Mouse (Mus musculus) liver, embryonic 16.5 days (tissue): ENCODE measurements around the gene Rph3al. TPM values are rescaled to one million over a fixed set of nuclear protein-coding genes. Genes with fewer than 3 reads are reported as not detected.

Source experiments
- ATAC-seq: fragments of 200-750 bp; cut with Nextera tagmentation; 2 replicates; pipeline ENCODE4 v1.8.0; 2017; ENCODE audit warnings: low read depth, mild to moderate bottlenecking, moderate number of reproducible peaks, moderate library complexity
- H3K27ac ChIP-seq: fragments of 300-500 bp; sonication (generic); 2 replicates; pipeline ENCODE4 v1.5.1; 2014; ENCODE audit warnings: mild to moderate bottlenecking, low read length
- H3K27me3 ChIP-seq: fragments of 300-500 bp; sonication (generic); 2 replicates; pipeline ENCODE4 v1.6.1; 2014; ENCODE audit warnings: low read depth, low read length, mixed read lengths; ENCODE audit not compliant: control insufficient read depth, insufficient read depth
- H3K36me3 ChIP-seq: fragments of 300-500 bp; sonication (generic); 2 replicates; pipeline ENCODE4 v1.6.1; 2014; ENCODE audit warnings: mild to moderate bottlenecking; ENCODE audit not compliant: control insufficient read depth, insufficient read depth
- H3K4me1 ChIP-seq: fragments of 300-500 bp; sonication (generic); 2 replicates; pipeline ENCODE4 v1.6.1; 2014; ENCODE audit warnings: low read depth, low read length, mixed read lengths; ENCODE audit not compliant: control insufficient read depth
- H3K4me2 ChIP-seq: fragments of 300-500 bp; sonication (generic); 2 replicates; pipeline ENCODE4 v1.6.1; 2014; ENCODE audit warnings: low read depth, low read length, mixed read lengths
- H3K4me3 ChIP-seq: fragments of 300-500 bp; sonication (generic); 2 replicates; pipeline ENCODE4 v1.5.1; 2014; ENCODE audit warnings: low read depth, mild to moderate bottlenecking, low read length
- H3K9ac ChIP-seq: fragments of 300-500 bp; sonication (generic); 2 replicates; pipeline ENCODE4 v1.6.1; 2014; ENCODE audit warnings: low read depth, low read length
- H3K9me3 ChIP-seq: fragments of 300-500 bp; sonication (generic); replicated peaks from 2 replicates; pipeline ENCODE4 v1.6.1; 2016; ENCODE audit warnings: low read length; ENCODE audit not compliant: control insufficient read depth
- WGBS: fragments of 180-500 bp; shearing (Covaris S2); extraction: QIAGEN DNeasy Blood & Tissue Kit; methylation state at CpG from one replicate; pipeline ENCODE4 v1.1.7; 2014; ENCODE audit not compliant: insufficient replicate concordance; 5-methylcytosine and 5-hydroxymethylcytosine counted together
- polyA plus RNA-seq: library from polyadenylated mRNA; unstranded; fragments of >200 nt; fragmentation: Nextera tagmentation; extraction: Ambion mirVana; gene quantifications from 2 replicates; pipeline ENCODE4 v1.2.1, GENCODE M21; 2015

Rph3al gene
- polyA plus RNA-seq, 1 experiment from 2014 or later, result 0.94 TPM

DNA sequence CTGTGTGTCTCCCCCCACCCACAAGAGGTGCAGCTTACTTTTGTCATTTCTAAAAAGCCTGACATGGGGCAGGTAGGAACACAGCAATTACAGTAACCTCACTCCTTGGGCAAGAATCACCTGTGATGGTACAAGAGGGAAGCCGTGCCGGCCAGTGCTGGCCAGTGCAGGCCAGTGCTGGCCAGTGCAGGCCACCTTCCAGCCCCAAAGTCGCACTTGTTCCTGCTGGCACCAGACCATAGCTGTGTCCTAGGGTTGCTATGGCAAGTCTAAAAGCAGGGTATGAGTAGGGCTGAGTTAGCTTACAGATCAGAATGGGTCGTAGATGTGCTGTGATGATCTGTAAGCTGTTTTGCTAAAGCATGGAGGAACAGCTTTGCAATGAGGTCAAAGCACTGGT is 15.5 kb downstream of the Rph3al start:
- no peaks in the 10 kb centered on the region for H3K27me3 ChIP-seq
- no peak overlapping the region for H3K4me3 ChIP-seq
- no peak overlapping the region for H3K4me2 ChIP-seq
- 71% methylated on average over 4 of the region's 4 CpGs for WGBS
- peaks cover 16% of the 10 kb centered on the region for H3K4me1 ChIP-seq
- H3K27ac ChIP-seq, result no peak overlapping the region
- H3K36me3 ChIP-seq, result no peaks in the 10 kb centered on the region
- H3K9me3 ChIP-seq, result no peaks in the 10 kb centered on the region
- no peak overlapping the region for H3K9ac ChIP-seq
- no peak for ATAC-seq

DNA sequence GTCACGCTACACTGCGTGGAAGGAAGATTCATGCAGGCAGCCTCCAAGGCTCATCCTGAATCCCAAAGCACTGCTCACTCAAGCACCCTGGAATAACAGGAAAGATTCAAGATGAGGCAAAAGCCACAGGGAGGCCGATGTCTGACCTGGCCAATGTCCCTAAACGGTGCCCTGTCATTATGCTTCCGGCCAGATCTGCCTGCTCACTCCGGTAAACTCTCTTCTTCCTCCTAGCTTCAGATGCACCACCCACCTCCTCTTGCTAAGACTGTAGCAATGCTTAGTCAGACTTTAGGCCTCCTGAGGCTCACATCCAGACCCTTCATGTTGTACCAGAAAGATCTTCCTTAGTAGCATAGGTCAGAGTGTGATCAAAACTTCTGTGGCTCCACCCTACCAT is 19.1 kb downstream of the Rph3al start:
- Histone ChIP-seq H3K27ac (no peak overlapping the region), H3K4me2 (no peak overlapping the region), H3K9me3 (no peaks in the 10 kb centered on the region), H3K36me3 (no peaks in the 10 kb centered on the region), H3K27me3 (no peaks in the 10 kb centered on the region), H3K4me1 (no peaks in the 10 kb centered on the region), H3K9ac (no peak overlapping the region), H3K4me3 (no peak overlapping the region)
- 65% methylated on average over 6 of the region's 6 CpGs for WGBS
- no peak for ATAC-seq

DNA sequence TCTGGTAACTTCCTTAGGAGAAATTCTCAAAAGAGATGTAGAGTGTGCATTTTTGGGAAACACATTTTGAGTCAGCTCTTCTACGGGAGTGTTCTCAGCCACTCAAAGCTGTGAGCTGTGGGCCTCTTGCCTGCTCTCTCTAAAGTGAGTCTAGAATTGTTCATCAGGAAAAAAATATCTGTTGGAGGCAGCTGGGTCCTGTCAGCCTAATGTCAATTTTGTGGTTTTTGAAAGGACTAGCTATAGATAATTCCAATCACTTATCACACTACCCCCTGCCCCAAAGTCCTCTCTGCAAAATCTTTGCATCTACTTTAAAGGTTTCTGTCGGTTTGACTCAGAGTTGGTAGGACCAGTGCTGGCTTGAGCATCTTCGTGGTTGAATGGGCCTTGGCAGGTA is 20.9 kb downstream of the Rph3al start:
- H3K27ac ChIP-seq, result no peak overlapping the region
- 28% methylated on average over 3 of the region's 3 CpGs for WGBS
- H3K4me2 ChIP-seq, result no peak overlapping the region
- no peaks in the 10 kb centered on the region for H3K36me3 ChIP-seq
- H3K27me3 ChIP-seq, result no peaks in the 10 kb centered on the region
- no peak for ATAC-seq
- no peaks in the 10 kb centered on the region for H3K4me1 ChIP-seq
- H3K9ac ChIP-seq, result no peak overlapping the region
- no peak overlapping the region for H3K4me3 ChIP-seq
- no peaks in the 10 kb centered on the region for H3K9me3 ChIP-seq

DNA sequence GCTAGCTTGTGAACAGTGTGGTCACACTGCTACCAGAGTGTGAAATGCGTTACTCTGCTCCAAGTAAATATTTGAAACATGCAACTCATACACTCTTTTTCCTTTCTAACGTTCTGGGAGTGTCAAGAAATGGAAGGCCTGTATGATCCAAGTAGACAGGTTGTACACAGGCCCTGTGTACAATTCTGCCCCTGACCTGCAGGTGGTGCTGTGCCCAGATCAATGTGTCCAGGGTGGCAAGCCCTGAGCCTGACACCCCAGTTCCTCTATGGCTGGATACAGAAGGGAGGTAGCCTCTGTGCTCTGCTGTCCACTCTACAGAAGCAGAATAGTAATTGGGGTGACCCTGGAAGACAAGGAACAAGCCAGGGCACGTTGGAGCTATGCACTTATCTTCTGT is 24.3 kb downstream of the Rph3al start:
- ATAC-seq, result no peak
- H3K27me3 ChIP-seq, result no peaks in the 10 kb centered on the region
- no peaks in the 10 kb centered on the region for H3K36me3 ChIP-seq
- H3K4me2 ChIP-seq, result no peak overlapping the region
- WGBS, result 36% methylated on average over 3 of the region's 3 CpGs
- no peaks in the 10 kb centered on the region for H3K4me1 ChIP-seq
- no peaks in the 10 kb centered on the region for H3K9me3 ChIP-seq
- H3K9ac ChIP-seq, result no peak overlapping the region
- H3K4me3 ChIP-seq, result no peak overlapping the region
- no peak overlapping the region for H3K27ac ChIP-seq

DNA sequence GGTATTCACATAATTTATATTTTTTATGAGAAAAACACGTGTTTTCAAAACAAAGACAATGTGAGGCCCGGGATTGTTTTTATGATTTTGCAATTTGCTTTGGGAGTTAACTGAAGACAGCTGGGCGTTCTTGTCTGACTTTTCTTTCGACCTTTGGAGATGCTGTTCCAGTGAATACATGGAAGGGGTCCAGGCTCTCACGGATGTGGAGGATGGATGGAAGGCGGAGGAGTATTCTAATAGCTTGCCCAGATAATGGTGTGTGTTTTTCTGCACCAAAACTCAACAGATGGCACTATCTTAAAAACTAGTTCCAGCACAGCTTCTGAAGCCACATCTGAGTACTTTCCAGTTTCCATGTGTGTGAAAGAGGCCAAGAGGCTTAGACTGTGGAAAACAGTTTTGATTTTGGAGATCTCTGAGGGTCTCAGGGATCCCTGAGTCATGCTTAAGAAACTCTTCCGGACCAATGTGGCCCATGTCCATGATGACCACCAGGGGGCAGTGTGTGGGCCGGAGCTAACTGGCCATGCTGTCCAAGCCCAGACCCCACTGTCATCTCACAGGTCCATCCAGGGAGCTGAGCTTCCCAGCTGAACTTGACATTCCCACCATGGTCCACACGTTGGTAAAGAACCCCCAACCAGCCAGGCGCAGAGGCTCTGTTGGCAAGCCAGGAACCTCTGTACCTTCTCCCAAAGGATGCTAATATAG is 25.1 kb downstream of the Rph3al start:
- ATAC-seq, result no peak
- WGBS, result 39% methylated on average over 10 of the region's 10 CpGs

DNA sequence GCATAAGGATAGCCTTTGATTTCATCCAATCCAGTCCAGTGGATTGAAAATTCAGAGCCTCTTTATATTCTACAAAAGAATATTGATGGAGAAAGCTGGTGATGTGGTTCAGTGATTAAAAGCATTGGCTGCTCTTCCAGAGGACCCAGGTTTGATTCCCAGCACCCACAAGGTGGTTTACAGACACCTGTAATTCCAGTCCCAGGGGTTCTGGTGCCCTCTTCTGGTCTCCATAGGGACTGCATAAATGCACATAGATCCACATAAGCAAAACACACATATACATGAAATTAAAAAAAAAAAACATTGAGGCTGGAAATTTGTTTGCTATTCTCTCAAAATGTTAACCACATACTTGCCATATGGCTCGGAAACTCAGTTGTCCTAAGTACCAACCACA is 26.3 kb downstream of the Rph3al start:
- H3K4me2 ChIP-seq, result no peak overlapping the region
- H3K9me3 ChIP-seq, result no peaks in the 10 kb centered on the region
- H3K27me3 ChIP-seq, result no peaks in the 10 kb centered on the region
- no peaks in the 10 kb centered on the region for H3K36me3 ChIP-seq
- H3K4me3 ChIP-seq, result no peak overlapping the region
- H3K9ac ChIP-seq, result no peak overlapping the region
- 64% methylated on average over 1 of the region's 1 CpGs for WGBS
- no peak overlapping the region for H3K27ac ChIP-seq
- no peaks in the 10 kb centered on the region for H3K4me1 ChIP-seq
- ATAC-seq, result no peak

More for the DNA sequence above, 25.1 kb downstream of the Rph3al start:
- Histone ChIP-seq H3K4me3 (no peak overlapping the region), H3K27ac (no peak overlapping the region), H3K9ac (no peak overlapping the region), H3K4me2 (no peak overlapping the region), H3K4me1 (no peaks in the 10 kb centered on the region), H3K36me3 (no peaks in the 10 kb centered on the region), H3K27me3 (no peaks in the 10 kb centered on the region), H3K9me3 (no peaks in the 10 kb centered on the region)

DNA sequence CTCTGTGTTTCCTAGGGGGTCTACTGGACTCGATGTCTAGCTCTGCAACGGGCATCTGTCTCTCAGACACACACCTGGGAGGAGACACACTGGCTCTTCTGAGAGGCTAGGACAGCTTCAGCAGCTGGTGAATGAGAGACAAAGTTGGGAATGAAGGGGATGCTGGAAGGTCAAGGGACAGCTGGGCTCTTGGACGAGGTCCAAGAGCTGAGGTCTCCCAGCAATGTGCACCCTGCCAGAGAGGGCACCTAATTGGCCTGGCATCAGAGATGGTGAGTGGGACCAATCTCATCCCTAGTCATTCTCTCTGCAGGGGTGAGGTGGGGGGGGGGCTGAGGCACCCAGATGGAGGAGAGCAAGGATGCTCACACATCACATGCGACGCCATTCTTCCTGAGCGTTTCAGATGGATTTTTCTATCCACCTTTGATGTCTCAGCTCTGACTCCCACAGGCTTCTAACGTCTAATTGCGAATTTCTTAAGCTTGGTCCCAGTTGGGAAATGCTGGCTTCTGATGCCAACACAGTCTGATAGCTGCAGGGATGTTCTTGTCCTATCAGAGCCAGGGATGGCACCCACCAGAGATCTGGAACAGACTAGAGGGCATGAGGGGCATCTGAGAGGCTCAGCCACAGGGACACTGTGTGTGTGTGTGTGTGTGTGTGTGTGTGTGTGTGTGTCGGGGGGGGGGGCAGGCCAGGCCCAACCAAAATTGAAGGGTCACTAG is 28.4 kb downstream of the Rph3al start:
- no peaks in the 10 kb centered on the region for H3K36me3 ChIP-seq
- no peak overlapping the region for H3K9ac ChIP-seq
- H3K9me3 ChIP-seq, result no peaks in the 10 kb centered on the region
- ATAC-seq, result no peak
- no peak overlapping the region for H3K27ac ChIP-seq
- 0 out of 2 replicates have a peak, but pooled peaks cover under 1% of the 10 kb centered on the region for H3K4me1 ChIP-seq
- WGBS, result 62% methylated on average over 9 of the region's 9 CpGs
- no peaks in the 10 kb centered on the region for H3K27me3 ChIP-seq
- H3K4me3 ChIP-seq, result no peak overlapping the region
- H3K4me2 ChIP-seq, result no peak overlapping the region

DNA sequence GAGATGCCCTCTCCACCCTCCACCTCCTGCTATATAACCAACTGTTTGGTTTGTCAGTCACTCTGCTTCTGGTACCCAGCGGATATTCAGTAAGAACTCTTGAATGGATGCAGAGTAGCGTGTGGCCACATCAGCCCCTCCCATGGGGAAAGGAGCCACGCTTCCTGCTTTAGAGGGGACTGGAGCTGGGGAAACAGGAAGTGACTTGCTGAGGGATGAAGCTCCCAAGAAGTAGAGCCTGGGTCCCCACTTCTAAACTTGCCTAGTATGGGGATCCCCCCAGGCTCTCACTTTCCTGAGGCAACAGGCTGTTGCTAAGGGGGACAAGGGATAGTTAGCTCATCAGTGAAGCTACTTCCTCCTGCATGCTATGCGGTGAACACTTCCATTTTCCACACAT is 30.8 kb downstream of the Rph3al start:
- H3K4me1 ChIP-seq, result peaks cover 6% of the 10 kb centered on the region; the same call in 1 of the 2 replicates
- no peak overlapping the region for H3K4me2 ChIP-seq
- H3K4me3 ChIP-seq, result no peak overlapping the region
- no peaks in the 10 kb centered on the region for H3K27me3 ChIP-seq
- H3K9ac ChIP-seq, result no peak overlapping the region
- no peak overlapping the region for H3K27ac ChIP-seq
- H3K36me3 ChIP-seq, result no peaks in the 10 kb centered on the region
- ATAC-seq, result no peak
- WGBS, result 38% methylated on average over 4 of the region's 4 CpGs
- H3K9me3 ChIP-seq, result no peaks in the 10 kb centered on the region

DNA sequence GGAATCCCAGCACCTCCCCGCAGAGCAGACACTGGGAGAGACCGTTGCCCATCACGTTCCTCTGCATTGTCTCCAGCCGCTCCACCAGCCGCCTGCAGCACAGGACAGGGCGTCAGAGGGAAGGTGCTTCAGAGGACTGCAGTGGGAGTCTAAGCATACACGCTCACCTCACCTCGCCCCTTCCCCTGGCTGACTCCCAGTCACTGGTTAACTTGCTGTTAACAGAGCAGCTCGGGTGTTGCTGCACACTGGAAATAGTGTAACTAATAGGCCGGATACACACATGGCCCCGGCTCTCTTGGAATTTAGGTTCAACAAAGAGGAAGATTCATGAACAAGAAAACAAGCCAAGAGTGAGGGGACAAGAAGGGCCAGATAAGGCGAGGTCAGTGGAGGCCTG is 31.7 kb downstream of the Rph3al start:
- no peak overlapping the region for H3K27ac ChIP-seq
- H3K27me3 ChIP-seq, result no peaks in the 10 kb centered on the region
- H3K36me3 ChIP-seq, result no peaks in the 10 kb centered on the region
- H3K4me3 ChIP-seq, result no peak overlapping the region
- peaks cover 6% of the 10 kb centered on the region; the same call in 1 of the 2 replicates for H3K4me1 ChIP-seq
- ATAC-seq, result no peak
- WGBS, result 58% methylated on average over 12 of the region's 12 CpGs
- no peaks in the 10 kb centered on the region for H3K9me3 ChIP-seq
- H3K4me2 ChIP-seq, result no peak overlapping the region
- H3K9ac ChIP-seq, result no peak overlapping the region
